Mouse (Mus musculus): ENCODE measurements around the gene Gm14214. TPM values are rescaled to one million over a fixed set of nuclear protein-coding genes. Genes with fewer than 3 reads are reported as not detected.

Gene Gm14214
- polyA plus RNA-seq, 1 experiment, result not detected

DNA sequence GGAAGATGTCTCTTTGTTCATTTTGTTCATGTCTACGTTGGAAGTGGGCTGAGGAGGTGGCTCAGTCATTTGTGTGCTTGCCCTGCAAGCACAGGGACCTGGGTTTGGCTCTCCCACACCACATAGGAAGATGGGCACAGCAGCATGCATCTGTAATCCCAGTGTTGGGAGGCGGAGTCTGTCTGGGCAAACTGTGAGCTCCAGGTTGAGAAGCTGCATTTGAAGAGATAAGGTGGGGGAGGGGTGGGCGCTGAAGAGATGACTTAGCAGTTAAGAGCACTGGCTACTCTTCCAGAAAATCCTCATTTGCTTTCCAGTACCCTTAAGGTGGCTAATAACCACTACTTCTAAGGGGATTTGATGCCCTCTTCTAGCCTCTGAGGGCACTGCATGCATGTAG is 16.4 kb upstream of the Gm14214 start:
- H3K4me1 ChIP-seq (ENCODE audit: control insufficient read depth, insufficient read depth, low read length), result no peaks in the 10 kb centered on the region
- H3K27ac ChIP-seq (ENCODE audit: insufficient read depth, low read length), result no peak overlapping the region
- DNase-seq, result no peak
- 77% methylated on average over 3 of the region's 3 CpGs for WGBS
- H3K27me3 ChIP-seq (ENCODE audit: control insufficient read depth, insufficient read depth, low read length), result no peaks in the 10 kb centered on the region
- TF ChIP-seq POLR2A (IDR thresholded peaks at IDR 0.05; ENCODE audit: borderline replicate concordance, insufficient read depth, low read length), result no peak
- no peak for TF ChIP-seq CTCF (IDR thresholded peaks at IDR 0.05; ENCODE audit: borderline replicate concordance, insufficient read depth, low read depth, low read length)
- H3K4me3 ChIP-seq (replicated peaks; ENCODE audit: insufficient read depth, low read depth, low read length), result no peak overlapping the region

DNA sequence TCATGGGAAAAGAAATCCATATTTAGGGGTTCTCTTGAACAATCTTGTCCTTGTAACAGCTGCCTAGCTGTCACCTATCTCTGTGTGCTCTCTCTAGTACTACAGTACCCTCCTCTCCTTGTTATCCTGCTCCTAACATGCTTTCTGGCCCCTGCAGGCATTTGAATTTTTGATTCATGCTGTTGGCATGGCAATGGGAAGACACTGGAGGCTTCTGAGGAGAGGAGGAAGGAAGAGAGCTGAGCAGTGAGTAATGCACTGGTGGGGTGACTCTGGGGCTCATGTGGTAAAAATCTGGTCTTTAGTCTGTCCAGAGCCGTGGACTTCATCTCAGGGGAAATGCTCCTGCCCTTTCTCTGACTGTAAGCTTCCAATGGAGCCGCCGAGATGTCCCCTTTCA is 15.5 kb upstream of the Gm14214 start:
- 66% methylated on average over 3 of the region's 3 CpGs for WGBS
- Histone ChIP-seq H3K4me1 (ENCODE audit: control insufficient read depth, insufficient read depth, low read length) (no peaks in the 10 kb centered on the region), H3K4me3 (replicated peaks; ENCODE audit: insufficient read depth, low read depth, low read length) (no peak overlapping the region), H3K27ac (ENCODE audit: insufficient read depth, low read length) (no peak overlapping the region), H3K27me3 (ENCODE audit: control insufficient read depth, insufficient read depth, low read length) (no peaks in the 10 kb centered on the region)
- TF ChIP-seq POLR2A (IDR thresholded peaks at IDR 0.05; ENCODE audit: borderline replicate concordance, insufficient read depth, low read length) (no peak), CTCF (IDR thresholded peaks at IDR 0.05; ENCODE audit: borderline replicate concordance, insufficient read depth, low read depth, low read length) (no peak)
- no peak for DNase-seq

DNA sequence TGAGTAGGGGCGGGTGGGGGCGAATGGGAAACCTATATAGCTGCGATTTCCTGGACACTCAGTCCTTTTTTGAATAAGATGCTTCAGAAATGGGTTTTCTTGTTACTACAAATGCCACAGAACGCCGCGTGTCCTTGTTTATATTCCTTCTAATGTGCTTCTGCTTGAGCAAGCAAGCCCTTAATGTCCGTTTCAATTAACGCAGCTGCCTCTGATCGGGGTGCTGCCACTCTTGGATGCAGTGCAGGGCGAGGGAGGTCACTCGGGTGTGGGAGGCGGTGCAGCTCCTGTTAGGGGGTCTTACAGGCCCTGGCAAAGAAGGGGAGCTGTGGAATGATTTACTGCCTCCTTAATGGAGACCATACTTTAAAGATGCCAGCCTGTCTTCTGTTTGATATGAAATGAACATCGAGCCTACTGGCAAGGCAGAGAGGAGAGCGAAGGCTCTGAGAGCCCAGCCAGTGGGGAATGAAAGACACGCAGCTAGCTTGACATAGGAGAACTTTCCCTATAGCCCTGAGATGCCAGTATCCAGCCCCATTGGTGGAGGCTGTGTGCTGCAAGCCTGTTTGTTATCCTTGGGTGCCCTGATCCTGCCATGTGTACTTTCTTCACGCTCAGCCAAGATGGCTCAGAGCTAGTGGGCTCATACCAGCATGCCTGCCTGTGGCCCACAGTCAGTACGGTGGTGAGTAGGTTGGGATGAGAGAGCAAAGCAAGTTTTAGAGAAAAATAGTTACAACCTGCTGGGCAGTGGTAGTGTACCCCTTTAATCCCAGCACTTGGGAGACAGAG is 13.2 kb upstream of the Gm14214 start:
- WGBS, result 52% methylated on average over 17 of the region's 17 CpGs
- Histone ChIP-seq H3K4me1 (ENCODE audit: control insufficient read depth, insufficient read depth, low read length) (no peaks in the 10 kb centered on the region), H3K4me3 (replicated peaks; ENCODE audit: insufficient read depth, low read depth, low read length) (no peak overlapping the region), H3K27me3 (ENCODE audit: control insufficient read depth, insufficient read depth, low read length) (no peaks in the 10 kb centered on the region), H3K27ac (ENCODE audit: insufficient read depth, low read length) (no peak overlapping the region)
- no peak for DNase-seq
- no peak for TF ChIP-seq CTCF (IDR thresholded peaks at IDR 0.05; ENCODE audit: borderline replicate concordance, insufficient read depth, low read depth, low read length)
- no peak for TF ChIP-seq POLR2A (IDR thresholded peaks at IDR 0.05; ENCODE audit: borderline replicate concordance, insufficient read depth, low read length)

DNA sequence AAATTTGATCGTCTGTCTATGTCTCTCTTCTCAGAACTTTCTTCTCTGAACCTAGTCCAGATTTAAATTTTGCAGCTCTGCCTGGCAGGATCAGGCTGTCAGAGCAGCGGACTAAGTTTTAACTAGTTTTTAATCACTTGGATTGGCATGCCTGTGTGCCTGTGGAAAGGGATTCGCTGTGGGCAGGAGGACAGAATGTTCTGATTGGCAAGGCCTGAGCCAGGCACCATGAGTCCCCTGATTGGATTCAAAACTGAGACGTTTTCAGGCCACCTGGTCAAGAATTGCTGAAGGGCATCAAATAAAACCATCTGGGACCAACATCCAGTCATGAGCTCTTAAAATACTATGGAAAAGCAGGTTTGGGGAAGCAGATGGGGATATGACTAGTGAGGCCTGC is 12.5 kb upstream of the Gm14214 start:
- no peaks in the 10 kb centered on the region for H3K27me3 ChIP-seq (ENCODE audit: control insufficient read depth, insufficient read depth, low read length)
- WGBS, result 43% methylated on average over 4 of the region's 4 CpGs
- H3K4me1 ChIP-seq (ENCODE audit: control insufficient read depth, insufficient read depth, low read length), result no peaks in the 10 kb centered on the region
- TF ChIP-seq POLR2A (IDR thresholded peaks at IDR 0.05; ENCODE audit: borderline replicate concordance, insufficient read depth, low read length) (no peak), CTCF (IDR thresholded peaks at IDR 0.05; ENCODE audit: borderline replicate concordance, insufficient read depth, low read depth, low read length) (no peak)
- DNase-seq, result peak in 1 of 2 experiments; percentile 45
- H3K4me3 ChIP-seq (replicated peaks; ENCODE audit: insufficient read depth, low read depth, low read length), result no peak overlapping the region
- no peak overlapping the region for H3K27ac ChIP-seq (ENCODE audit: insufficient read depth, low read length)

DNA sequence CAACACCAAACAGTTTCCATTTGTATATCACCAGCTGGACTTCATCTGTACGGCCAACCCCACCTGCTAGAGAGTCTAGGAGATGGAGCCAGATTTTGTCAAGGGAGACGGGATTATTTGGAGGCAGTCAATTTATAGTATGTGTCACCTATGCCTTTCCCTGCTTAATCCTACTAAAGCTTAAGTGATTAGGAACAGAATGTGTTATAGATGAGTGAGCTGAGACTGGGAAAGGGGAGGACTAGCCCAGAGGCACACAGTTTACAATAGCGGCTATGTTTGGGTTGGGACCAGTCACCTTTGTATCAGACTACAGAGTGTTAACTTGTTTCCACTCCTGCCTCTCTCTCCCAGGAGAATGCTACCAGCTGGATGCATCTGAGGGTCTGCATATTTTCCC is 9.8 kb upstream of the Gm14214 start:
- TF ChIP-seq POLR2A (IDR thresholded peaks at IDR 0.05; ENCODE audit: borderline replicate concordance, insufficient read depth, low read length) (no peak), CTCF (IDR thresholded peaks at IDR 0.05; ENCODE audit: borderline replicate concordance, insufficient read depth, low read depth, low read length) (no peak)
- WGBS, result 64% methylated on average over 3 of the region's 3 CpGs

DNA sequence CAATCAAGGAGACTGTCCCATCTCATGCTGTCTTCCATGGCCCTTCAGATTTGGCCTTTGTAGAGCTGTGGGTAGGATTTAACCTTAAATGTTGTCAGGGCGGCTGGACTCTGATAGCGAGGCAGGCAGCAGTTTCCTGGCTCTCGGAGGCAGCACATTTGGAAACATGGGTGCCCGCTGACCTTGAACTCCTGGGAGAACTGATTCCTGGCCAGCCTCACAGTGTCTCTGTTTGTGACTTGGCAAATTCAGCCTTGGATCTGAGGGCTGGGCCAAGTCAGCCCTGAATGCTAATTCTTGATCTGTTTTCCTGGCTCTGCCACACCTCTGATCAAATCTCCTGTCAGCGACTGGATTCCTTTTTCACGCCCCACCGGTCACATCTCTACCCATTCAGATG is 6.7 kb upstream of the Gm14214 start:
- Histone ChIP-seq H3K27ac (ENCODE audit: insufficient read depth, low read length) (no peak overlapping the region), H3K4me1 (ENCODE audit: control insufficient read depth, insufficient read depth, low read length) (no peaks in the 10 kb centered on the region), H3K27me3 (ENCODE audit: control insufficient read depth, insufficient read depth, low read length) (no peaks in the 10 kb centered on the region), H3K4me3 (replicated peaks; ENCODE audit: insufficient read depth, low read depth, low read length) (no peak overlapping the region)
- WGBS, result 50% methylated on average over 7 of the region's 7 CpGs
- DNase-seq, result no peak
- TF ChIP-seq CTCF (IDR thresholded peaks at IDR 0.05; ENCODE audit: borderline replicate concordance, insufficient read depth, low read depth, low read length) (no peak), POLR2A (IDR thresholded peaks at IDR 0.05; ENCODE audit: borderline replicate concordance, insufficient read depth, low read length) (no peak)

More for the DNA sequence above, 9.8 kb upstream of the Gm14214 start:
- no peak for DNase-seq
- Histone ChIP-seq H3K27me3 (ENCODE audit: control insufficient read depth, insufficient read depth, low read length) (no peaks in the 10 kb centered on the region), H3K4me3 (replicated peaks; ENCODE audit: insufficient read depth, low read depth, low read length) (no peak overlapping the region), H3K27ac (ENCODE audit: insufficient read depth, low read length) (no peak overlapping the region), H3K4me1 (ENCODE audit: control insufficient read depth, insufficient read depth, low read length) (no peaks in the 10 kb centered on the region)

DNA sequence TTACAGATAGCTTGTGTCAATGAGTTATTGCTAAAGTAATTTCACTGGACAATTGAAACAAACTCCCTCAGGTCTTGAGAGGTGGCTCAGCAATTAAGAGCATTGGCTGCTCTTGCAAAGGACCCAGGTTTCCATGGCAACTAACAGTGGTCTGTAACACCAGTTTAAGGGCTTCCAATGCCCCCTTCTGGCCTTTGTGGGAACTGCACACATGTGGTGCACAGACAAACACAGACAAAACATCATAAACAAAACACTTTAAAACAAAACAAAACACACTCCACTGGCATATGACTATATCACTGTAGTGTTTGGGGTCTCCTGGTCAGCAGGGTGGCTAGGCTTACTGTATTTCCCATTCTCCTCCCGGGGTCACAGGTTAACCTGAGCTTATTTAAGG is 4.2 kb upstream of the Gm14214 start:
- H3K4me3 ChIP-seq (replicated peaks; ENCODE audit: insufficient read depth, low read depth, low read length), result no peak overlapping the region
- DNase-seq, result no peak
- no peak overlapping the region for H3K27ac ChIP-seq (ENCODE audit: insufficient read depth, low read length)
- WGBS, result 91% methylated on average over 1 of the region's 1 CpGs
- no peaks in the 10 kb centered on the region for H3K27me3 ChIP-seq (ENCODE audit: control insufficient read depth, insufficient read depth, low read length)
- H3K4me1 ChIP-seq (ENCODE audit: control insufficient read depth, insufficient read depth, low read length), result no peaks in the 10 kb centered on the region
- TF ChIP-seq POLR2A (IDR thresholded peaks at IDR 0.05; ENCODE audit: borderline replicate concordance, insufficient read depth, low read length) (no peak), CTCF (IDR thresholded peaks at IDR 0.05; ENCODE audit: borderline replicate concordance, insufficient read depth, low read depth, low read length) (no peak)

DNA sequence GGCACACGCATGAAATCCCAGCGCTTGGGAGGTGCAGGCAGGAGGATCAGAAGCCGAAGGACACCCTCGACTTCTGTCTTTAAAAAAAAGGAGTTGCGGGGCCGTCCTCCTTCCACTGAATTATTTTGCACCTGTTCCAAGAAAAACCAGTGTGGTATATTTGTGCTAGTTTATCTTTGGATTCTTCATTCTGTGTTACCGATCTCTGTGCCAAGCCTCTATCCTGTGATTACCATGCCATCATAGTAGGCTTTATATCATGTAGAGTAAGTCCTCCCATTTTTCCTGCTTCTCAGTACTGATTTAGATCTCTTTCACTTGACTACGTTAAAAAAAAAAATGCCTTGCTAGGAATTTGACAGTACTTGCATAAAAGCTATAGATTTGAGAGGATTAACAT is 1.8 kb upstream of the Gm14214 start:
- WGBS, result 78% methylated on average over 8 of the region's 8 CpGs
- H3K27me3 ChIP-seq (ENCODE audit: control insufficient read depth, insufficient read depth, low read length), result no peaks in the 10 kb centered on the region
- H3K27ac ChIP-seq (ENCODE audit: insufficient read depth, low read length), result no peak overlapping the region
- H3K4me1 ChIP-seq (ENCODE audit: control insufficient read depth, insufficient read depth, low read length), result no peaks in the 10 kb centered on the region
- no peak for DNase-seq
- no peak for TF ChIP-seq CTCF (IDR thresholded peaks at IDR 0.05; ENCODE audit: borderline replicate concordance, insufficient read depth, low read depth, low read length)
- TF ChIP-seq POLR2A (IDR thresholded peaks at IDR 0.05; ENCODE audit: borderline replicate concordance, insufficient read depth, low read length), result no peak
- no peak overlapping the region for H3K4me3 ChIP-seq (replicated peaks; ENCODE audit: insufficient read depth, low read depth, low read length)
